Mouse (Mus musculus): ENCODE measurements at regions not wholly inside any gene's neighbourhood (a gene's known extent, or its start where the extent isn't known, plus 50 kb on each side); places are given as distances from the start of the nearest gene placed in this dataset.

- no peak for TF ChIP-seq TAL1 (IDR thresholded peaks at IDR 0.05; ENCODE audit: low read length)
- no peak for TF ChIP-seq GATA1 (IDR thresholded peaks at IDR 0.05; ENCODE audit: low read length)
Measured at GRCm38 (mm10) chr8:56682564-56682963, 131.7 kb downstream of the Fbxo8 start.

All from erythroblast, embryonic 14.5 days (primary cell).